Mouse (Mus musculus) cerebral cortex, adult 2 months (tissue): ENCODE results near the gene Mtfmt.

Source experiments
- WGBS: fragments of 180-500 bp; shearing (Covaris S2); methylation state at CpG from one replicate; pipeline ENCODE4 v1.1.7; 2018; 5-methylcytosine and 5-hydroxymethylcytosine counted together

Mtfmt gene

DNA sequence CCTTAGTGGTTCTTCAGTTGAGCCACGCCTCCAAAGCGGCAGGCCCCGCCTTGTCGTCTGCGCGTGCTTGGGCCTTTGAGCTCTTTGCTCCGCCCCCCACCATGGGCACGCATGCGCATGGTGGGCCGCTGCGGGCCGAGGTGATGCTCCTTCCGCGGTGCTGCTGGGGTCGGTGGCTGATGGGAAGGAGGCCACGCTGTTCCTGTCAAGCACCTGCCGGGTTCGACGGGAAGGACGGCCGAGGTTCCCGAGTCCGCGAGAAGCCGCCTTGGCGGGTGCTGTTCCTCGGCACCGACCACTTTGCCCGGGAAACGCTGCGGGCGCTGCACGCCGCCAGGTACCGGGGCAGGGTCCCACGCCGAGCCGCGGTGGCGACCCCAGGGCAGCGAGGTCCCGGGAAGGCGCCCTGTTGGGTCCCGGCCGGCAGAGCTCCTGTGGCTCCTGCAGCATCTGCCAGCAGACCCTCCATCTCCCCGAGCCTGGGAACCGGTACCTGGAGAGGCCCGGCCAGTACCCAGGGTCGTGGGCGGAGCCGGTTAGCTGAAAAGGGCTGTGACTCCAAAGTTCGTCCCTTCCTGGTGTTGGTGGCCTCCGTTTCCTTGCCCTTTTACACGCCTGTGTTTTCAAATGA, at the start of gene Mtfmt:
Gene Mtfmt (plus strand): TSS at position 112 of the 631 bp plus-strand sequence.
- WGBS: under 1% methylated on average over 54 of the region's 54 CpGs

DNA sequence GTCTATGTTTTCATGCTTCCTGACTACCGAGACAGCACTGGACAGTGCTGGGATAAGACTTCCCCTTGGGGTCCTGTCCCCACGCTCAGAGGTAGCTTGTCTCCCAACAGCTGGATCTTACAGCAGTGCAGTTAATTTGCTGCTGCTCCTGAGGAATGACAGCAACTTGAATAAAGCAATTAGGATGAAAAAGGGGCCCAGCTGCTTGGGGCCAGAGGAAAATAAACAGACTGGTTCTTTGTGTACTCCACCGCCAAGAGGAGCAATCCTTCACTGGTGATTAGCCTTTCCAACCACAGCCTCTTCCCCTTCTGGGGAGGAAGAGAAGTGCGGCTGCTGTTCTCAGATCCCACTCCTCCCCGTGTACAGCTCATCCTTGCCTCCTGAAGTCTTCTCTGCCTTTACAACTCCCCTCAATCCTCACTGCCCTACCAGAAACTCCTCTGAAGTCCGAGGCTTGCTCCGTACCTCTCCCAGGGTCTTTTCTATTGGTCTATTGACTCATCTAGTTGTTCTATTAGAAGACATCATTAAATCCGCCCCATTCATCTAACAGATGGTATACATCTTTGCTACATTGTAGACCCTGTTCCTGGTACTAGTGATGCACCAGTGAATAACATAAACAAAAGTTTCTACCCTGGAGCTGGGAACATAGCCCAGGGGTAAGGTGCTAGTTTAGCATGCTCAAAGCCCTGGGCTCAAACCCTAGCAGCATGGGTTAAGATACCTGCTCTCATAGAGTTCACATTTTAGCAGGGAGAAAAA, 49.0 kb upstream of the Mtfmt start:
- 59% methylated on average over 8 of the region's 8 CpGs for WGBS

DNA sequence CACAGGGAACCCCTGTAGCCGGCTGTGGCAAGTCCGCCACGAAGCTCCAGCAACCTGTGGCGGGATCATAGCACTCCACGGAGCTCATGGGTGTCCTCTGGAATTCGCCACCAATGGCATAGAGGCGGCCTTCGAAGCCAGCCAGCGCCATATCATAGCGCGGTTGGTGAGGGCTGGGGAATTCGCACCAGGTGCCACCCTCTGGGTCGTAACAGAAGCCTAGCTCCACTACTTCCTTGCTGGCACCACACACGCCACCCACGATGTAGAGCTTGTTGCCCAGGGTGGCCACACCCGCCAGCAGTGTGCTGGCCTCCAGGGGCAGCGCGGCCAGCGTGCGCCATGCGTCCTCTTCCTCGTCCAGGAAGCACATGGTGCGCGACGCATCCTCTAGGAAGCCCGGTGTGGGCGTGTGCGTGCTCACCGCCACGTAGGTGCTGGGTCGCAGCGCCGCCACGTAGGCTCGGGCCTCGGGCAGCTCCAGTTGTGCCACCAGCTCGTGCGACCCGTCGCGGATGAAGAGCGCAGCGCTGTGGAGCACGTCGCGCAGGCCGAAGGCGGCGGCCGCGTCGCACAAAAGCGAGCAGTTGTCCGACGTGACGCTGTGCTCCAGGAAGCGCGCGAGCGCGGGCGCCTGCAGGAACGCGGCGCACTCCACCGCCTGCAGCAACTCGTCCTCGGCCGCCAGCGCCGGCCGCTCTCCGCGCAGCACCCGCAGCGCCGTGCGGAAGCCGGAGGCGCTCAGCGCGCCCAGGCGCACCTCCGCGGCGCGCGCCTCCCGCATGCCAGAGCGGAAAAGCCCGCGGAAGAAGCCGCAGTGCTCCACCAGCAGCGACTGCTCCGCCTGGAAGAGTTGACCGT, 44.6 kb upstream of the Mtfmt start:
- WGBS: 17% methylated on average over 96 of the region's 96 CpGs

DNA sequence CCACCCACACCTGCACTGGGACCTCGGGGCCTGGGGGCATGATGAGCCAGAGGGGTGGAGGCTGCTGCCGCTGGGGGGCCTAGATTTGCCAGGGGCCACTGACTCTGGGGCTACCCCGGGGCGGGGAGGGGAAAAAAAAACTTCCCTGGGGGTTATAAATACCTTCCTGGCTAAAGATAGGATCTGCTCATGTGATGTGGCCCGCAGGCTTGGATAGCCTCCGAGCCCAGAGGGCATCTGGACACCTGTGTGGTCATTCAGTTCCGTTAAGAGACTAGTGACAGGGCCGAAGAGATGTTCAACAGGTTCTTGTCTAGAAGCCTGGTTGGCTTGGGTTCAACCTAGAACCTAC, 44.0 kb upstream of the Mtfmt start, which contains the start of gene Kbtbd13:
Gene Kbtbd13 (minus strand): TSS at position 40 of the 352 bp plus-strand sequence.
- 43% methylated on average over 8 of the region's 8 CpGs for WGBS

DNA sequence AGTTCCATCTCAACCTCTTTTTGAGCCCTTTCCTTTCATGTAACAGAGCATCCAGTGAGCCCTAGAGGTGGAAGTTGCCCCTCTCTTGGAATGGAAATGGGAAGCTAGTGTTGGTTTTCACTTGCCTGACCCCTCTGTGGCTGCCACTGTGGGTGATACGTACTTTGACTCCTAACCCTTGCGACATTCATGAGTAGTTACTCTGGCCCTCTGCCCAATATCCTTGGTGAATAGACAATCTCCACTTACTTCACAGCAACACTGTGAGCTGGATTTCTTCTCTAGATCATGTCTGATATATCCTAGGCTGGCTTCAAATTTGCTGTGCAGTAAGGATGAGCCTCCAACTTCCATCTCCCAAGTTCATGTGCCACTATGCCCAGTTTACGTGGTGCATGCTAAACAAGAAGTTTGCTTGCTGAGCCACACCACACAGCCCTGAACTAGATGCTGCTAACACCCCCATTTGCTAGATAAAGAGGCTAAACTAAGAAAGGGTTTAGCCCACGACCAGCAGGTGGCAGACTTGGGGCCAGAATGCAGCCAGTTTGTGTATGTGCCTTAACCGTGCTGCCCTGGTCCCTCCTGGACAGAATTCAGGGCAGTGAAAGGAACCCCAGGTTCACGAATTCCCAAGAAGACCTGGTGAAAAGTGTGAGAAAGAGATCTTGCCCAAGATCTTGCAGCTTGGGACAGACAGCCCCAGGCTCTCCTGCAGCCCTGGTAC, 42.8 kb upstream of the Mtfmt start:
- WGBS: 38% methylated on average over 6 of the region's 6 CpGs

DNA sequence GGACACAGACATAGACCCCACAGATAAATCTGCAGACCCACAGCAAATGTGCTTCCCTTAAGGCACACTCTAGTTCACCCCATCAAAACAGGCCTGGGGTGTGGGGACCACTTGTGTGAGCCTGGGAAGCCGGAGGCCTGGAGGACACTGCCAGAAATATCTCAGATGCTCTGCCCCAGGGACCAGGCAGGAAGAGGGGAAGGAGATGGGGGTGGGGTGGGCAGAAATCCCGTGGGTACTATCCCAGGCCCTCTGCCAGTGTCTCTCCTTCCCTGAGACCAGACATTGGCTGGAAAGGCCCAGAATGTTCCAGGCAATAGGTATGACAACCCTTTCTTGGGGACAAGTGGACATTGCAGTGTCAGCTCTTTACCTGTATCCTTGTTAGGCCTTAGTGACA, 42.0 kb upstream of the Mtfmt start:
- 62% methylated on average over 2 of the region's 2 CpGs for WGBS

GRCm38 (mm10) chr9:65394360-65394759, 41.2 kb upstream of the Mtfmt start:
- WGBS: 74% methylated on average over 2 of the region's 2 CpGs

- 3% methylated on average over 24 of the region's 24 CpGs for WGBS
Observed at GRCm38 (mm10) chr9:65398279-65398678, 37.3 kb upstream of the Mtfmt start, which contains the start of gene Rasl12. Gene Rasl12, plus strand, starts transcription at chr9:65398506.

GRCm38 (mm10) chr9:65399934-65400333, 35.6 kb upstream of the Mtfmt start:
- 93% methylated on average over 6 of the region's 6 CpGs for WGBS

DNA sequence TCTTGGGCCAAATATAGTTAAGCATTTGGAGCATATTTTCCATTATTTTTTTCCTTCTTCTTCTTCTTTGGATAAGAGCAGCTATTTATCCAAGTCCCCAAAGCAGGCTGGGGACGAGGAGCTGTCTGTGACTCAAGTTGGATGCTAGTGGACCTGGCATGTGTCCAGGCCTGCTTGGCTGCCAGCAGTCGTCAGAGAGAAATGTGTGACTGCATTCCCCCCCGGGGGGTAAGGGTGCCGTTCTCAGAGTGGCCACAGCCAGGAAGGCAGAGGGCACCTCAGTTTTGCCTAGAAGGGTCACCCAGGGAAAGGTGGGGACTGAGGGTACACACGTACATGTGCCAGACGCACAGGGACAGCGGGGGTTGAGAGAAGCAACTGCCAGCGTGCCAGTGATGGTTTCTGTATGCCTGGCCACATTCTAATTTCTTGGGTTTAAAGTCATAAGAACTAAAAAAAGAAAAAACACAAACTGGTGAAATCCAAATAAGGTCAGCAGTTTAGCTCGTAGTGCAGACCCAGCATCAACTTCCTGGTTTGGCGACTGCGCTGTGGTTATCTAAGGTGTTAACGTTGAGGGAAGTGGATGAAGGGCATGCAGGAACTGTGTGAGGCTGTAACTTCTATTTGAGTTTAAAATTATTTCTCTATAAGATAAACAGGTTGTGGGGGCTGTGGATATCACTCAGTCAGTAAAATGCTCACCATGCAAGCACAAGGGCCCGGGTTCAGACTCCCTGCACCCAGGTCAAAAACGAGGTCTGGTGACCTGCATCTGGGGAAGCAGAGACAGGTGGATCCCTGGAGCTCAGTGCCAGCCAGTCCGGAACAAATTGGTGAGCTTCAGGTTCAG, 31.0 kb upstream of the Mtfmt start:
- WGBS: 42% methylated on average over 15 of the region's 15 CpGs

GRCm38 (mm10) chr9:65405184-65405449, 30.5 kb upstream of the Mtfmt start:
- 72% methylated on average over 2 of the region's 2 CpGs for WGBS

GRCm38 (mm10) chr9:65407327-65407726, 28.3 kb upstream of the Mtfmt start:
- 90% methylated on average over 5 of the region's 5 CpGs for WGBS

GRCm38 (mm10) chr9:65407861-65408260, 27.7 kb upstream of the Mtfmt start:
- WGBS: 64% methylated on average over 3 of the region's 3 CpGs

DNA sequence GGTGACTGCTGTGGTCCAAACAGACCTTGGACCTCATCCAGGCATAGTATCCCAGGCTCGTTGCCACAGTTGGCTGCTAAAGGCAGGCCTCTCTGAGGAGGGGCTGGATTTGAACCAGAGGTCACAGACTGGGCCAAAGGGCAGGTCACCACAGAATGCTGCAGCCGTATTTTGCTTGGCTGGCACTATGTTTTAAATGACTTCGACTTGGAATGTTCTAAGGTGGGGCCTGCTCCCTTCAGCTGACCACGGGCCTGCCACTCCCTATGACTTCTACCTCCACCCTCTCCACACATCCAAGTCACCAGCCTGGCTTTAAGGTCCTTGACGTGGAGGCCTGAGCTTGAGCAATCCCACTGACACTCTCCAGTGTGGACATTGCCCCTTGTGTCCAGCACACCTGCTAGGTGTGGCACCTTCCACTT, 26.7 kb upstream of the Mtfmt start:
- 70% methylated on average over 5 of the region's 5 CpGs for WGBS

DNA sequence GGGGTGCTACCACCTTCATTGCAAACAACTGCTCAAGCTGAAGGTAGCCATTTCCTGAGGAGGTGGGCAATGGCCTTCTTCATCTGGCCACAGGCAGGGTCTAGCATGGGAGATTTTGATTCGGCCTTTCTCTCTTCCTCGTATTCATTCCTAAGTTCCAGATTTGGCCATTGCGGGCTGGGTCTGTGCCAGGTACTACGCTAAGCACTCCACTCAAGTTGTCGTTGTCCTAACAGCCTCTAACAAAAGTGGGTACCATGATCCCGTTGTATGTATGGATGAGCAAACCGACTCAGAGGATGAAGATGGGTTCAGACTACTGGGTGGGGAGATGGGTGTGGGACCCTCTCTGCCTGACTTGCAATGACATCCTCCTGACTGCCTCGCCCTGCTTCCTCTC, 25.2 kb upstream of the Mtfmt start:
- WGBS: 87% methylated on average over 8 of the region's 8 CpGs

DNA sequence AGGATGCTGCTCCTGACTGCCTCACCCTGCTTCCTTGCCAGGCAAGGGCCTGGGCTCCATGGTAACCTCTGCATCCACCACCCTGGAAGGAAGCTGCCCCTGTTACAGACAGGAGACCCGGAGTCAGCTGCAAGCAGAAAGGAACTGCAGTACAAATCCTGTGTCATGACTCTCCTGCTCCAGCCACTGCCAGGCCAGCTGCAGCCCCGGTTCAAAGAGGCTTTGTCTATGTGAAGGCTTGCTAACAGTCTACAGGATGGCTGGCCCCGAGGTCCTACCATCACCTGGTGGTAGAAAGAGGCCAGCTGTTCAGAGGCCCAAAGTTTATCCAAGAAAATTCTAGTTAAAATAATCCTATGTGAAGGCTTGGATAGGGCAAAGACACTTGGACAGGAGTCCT, 24.3 kb upstream of the Mtfmt start:
- 63% methylated on average over 3 of the region's 3 CpGs for WGBS

DNA sequence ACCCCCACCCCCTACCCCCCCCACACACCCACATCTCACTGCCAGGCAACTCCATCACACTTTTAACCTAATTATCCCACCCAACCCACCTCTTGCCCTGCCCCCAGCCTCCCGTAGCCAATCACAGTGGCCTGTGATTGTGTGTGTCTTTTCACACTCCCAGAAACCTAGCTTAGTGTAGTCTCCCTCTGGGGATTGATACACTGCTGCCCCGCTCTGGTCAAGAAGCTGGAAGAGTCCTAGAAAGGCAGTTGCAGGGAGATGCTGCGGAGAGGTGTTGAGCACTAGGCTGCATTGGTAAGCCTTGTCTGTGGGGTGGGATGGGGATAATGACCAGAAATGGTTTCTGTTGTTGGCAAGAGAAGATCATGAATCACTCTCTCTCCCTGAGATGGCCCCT, 17.8 kb upstream of the Mtfmt start:
- 51% methylated on average over 3 of the region's 3 CpGs for WGBS

DNA sequence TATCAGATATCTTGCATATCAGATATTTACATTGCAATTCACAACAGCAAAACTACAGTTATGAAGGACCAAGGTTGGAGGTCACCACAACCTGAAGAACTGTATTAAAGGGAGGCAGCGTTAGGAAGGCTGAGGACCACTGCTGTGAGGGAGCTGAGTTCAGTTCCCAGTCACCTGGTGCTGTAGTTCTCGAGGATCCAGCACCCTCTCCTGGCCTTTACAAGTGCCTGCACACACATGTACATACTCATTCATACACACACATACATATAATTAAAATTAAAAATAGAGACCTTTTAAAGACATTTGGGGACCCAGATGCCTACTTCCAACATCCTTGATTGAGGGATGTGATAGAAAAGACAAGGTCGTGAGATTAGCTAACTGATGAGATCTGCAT, 15.9 kb upstream of the Mtfmt start:
- WGBS: 83% methylated on average over 3 of the region's 3 CpGs

- 89% methylated on average over 11 of the region's 11 CpGs for WGBS
Observed at GRCm38 (mm10) chr9:65422760-65423501, 12.7 kb upstream of the Mtfmt start, which contains the start of gene Slc51b. Gene Slc51b, minus strand, starts transcription at chr9:65422955.

GRCm38 (mm10) chr9:65424393-65424792, 11.2 kb upstream of the Mtfmt start:
- WGBS: 65% methylated on average over 3 of the region's 3 CpGs
